In the genomic region with DNA sequence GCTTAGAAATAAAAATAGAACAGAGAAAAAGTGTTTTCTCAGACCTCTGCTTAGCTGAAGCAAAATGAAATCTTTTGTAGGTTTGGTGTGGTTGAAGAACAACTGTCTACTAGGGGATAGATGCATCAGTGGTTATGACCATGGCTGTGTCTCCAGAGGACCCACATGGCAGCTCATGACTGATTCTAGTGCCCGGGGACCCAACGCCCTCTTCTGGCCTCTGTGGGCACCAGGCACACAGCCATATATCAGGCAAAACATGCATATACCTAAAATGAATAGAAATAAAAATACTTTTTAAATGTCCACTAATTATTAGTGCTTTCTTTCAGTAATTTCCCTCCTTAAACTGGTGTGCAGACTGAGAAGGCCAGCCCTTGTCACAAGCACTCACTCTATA, we compare ENCODE assay signal across 23 mouse cellular contexts. TPM values are rescaled to one million over a fixed set of nuclear protein-coding genes. Genes with fewer than 3 reads are reported as not detected.
DNase-seq lines count a peak whose midpoint lies in the region; ATAC-seq and TF ChIP-seq lines count a peak whose summit lies in the region.
"Had no signal": no experiment of that assay in that cellular context is flagged by ENCODE, and none has a peak within 500 bp of the region (broad histone marks: within the 10 kb centered on the region; RNA-seq: fewer than 3 reads in every experiment).

No protein-coding gene starts in this region.

- peak; percentile 24 for TF ChIP-seq CTCF in layer of hippocampus, adult 2 months (conservative IDR thresholded peaks at IDR 0.05)
- peak; percentile 31 for TF ChIP-seq CTCF in Patski (IDR thresholded peaks at IDR 0.05)
- 0 out of 2 replicates have a peak, but pooled peaks have one; percentile 17 for TF ChIP-seq CTCF in stomach, postnatal 0 days (IDR thresholded peaks at IDR 0.05; ENCODE audit: low read depth)

- POLR2A ChIA-PET in Patski (lab: Charles Lee): no interaction called here

- in situ Hi-C loops in Patski (cut with MboI; ENCODE audit: low pct_unique_long_range_greater_than_20kb): no loop called here

- no peaks in the 10 kb centered on the region for H3K4me1 ChIP-seq in stomach, postnatal 0 days (replicated peaks; ENCODE audit: control insufficient read depth, insufficient read depth)
- H3K4me1 ChIP-seq: forebrain, embryonic 10.5 days; forebrain, embryonic 15.5 days; hindbrain, embryonic 13.5 days had no signal

- CTCF ChIA-PET in Patski (lab: Charles Lee): interaction anchor here (1.3 to 3.0 kb wide), 4 partner anchors 9 to 168 kb away, joined by 3 to 17 read pairs (median 9); no protein-coding TSS in a partner anchor

- no peak overlapping the region for H3K27ac ChIP-seq in layer of hippocampus, adult 2 months
- no peak overlapping the region for H3K27ac ChIP-seq in stomach, postnatal 0 days (replicated peaks)
- H3K27ac ChIP-seq: embryonic facial prominence, embryonic 15.5 days; forebrain, embryonic 10.5 days; forebrain, embryonic 15.5 days; heart, embryonic 10.5 days; hindbrain, embryonic 13.5 days had no signal

- ATAC-seq in Patski: no peak
- ATAC-seq in stomach, postnatal 0 days (ENCODE audit: low FRiP score, low TSS enrichment): no peak
- ATAC-seq: CD4-positive, CD25-positive, alpha-beta regulatory T cell, adult 4 months; forebrain, embryonic 15.5 days had no signal

- no peaks in the 10 kb centered on the region for H3K27me3 ChIP-seq in Patski
- no peaks in the 10 kb centered on the region for H3K27me3 ChIP-seq in stomach, postnatal 0 days (ENCODE audit: control insufficient read depth, insufficient read depth, low read length)
- H3K27me3 ChIP-seq: embryonic facial prominence, embryonic 15.5 days; forebrain, embryonic 15.5 days; hindbrain, embryonic 13.5 days had no signal

- peaks cover 4% of the 10 kb centered on the region for H3K36me3 ChIP-seq in stomach, postnatal 0 days (ENCODE audit: control insufficient read depth, insufficient read depth, low read length)

- intact Hi-C loops in heart, postnatal 10 days (cut with DNase I): no loop called here

- no peak for TF ChIP-seq EP300 in stomach, postnatal 0 days (optimal IDR thresholded peaks at IDR 0.05)

- no peak overlapping the region for H3K4me2 ChIP-seq in stomach, postnatal 0 days (replicated peaks; ENCODE audit: low read depth)
- H3K4me2 ChIP-seq: embryonic facial prominence, embryonic 15.5 days; forebrain, embryonic 15.5 days; hindbrain, embryonic 13.5 days had no signal

- no peaks in the 10 kb centered on the region for H3K9me3 ChIP-seq in stomach, postnatal 0 days (ENCODE audit: control insufficient read depth, low read length)
- H3K9me3 ChIP-seq: embryonic facial prominence, embryonic 15.5 days; forebrain, embryonic 10.5 days; forebrain, embryonic 15.5 days; heart, embryonic 10.5 days; hindbrain, embryonic 13.5 days had no signal

- H3K9ac ChIP-seq in stomach, postnatal 0 days (ENCODE audit: low read length): no peak overlapping the region
- H3K9ac ChIP-seq: embryonic facial prominence, embryonic 15.5 days; forebrain, embryonic 15.5 days; hindbrain, embryonic 13.5 days had no signal

- peak; percentile 79 for DNase-seq in heart, adult 11 months
- no peak for DNase-seq in heart, postnatal 10 days
- DNase-seq in layer of hippocampus, adult 2 months (ENCODE audit: low spot score in 2 of 2): no peak
- no peak for DNase-seq in layer of hippocampus, adult 8-10 months (ENCODE audit: low spot score in 2 of 2)
- DNase-seq in Patski (ENCODE audit: low read depth, low spot score): no peak
- no peak for DNase-seq in stomach, postnatal 0 days (ENCODE audit: low spot score)
- DNase-seq in cerebellum, adult 11 months: no peak
- DNase-seq: adrenal gland, adult 2 months; adrenal gland, postnatal 25 days; B cell, adult 2 months; cerebellum, adult 2 months; cerebellum, postnatal 10 days; embryo, embryonic 11 days; gastrocnemius, postnatal 36 days; heart, adult 18-20 months; heart, postnatal 14 days had no signal

- 96% methylated on average over 2 of the region's 2 CpGs for WGBS in stomach, postnatal 0 days

- H3K4me3 ChIP-seq in layer of hippocampus, adult 2 months: no peak overlapping the region
- H3K4me3 ChIP-seq in stomach, postnatal 0 days (ENCODE audit: low read depth, low read length): no peak overlapping the region
- H3K4me3 ChIP-seq: embryonic facial prominence, embryonic 15.5 days; erythroblast, embryonic 14.5 days; forebrain, embryonic 10.5 days; forebrain, embryonic 15.5 days; heart, embryonic 10.5 days; hindbrain, embryonic 13.5 days had no signal

RNA-seq across cellular contexts. Expression of gene Lpin2, which starts 49.6 kb away (rescaled TPM):
- 10 to 100 TPM; 11.9 to 14.4 TPM for total RNA-seq in heart, postnatal 10 days (2021)
- total RNA-seq in layer of hippocampus, adult 2 months (2021): 100 to 1,000 TPM in 1 of 2 experiments, 10 to 100 TPM in 1; 95.8 to 109 TPM
- 100 to 1,000 TPM in 2 of 4 experiments, 10 to 100 TPM in 2; 87.1 to 123 (median 105) TPM for total RNA-seq in layer of hippocampus, adult 8-10 months (2022)
- polyA plus RNA-seq in Patski (2021): 39.0 TPM
- 21.3 and 22.6 TPM in 2 replicates for polyA plus RNA-seq in stomach, postnatal 0 days (2015; fragmentation: Nextera tagmentation; extraction: Ambion mirVana)

Comparison
In these comparisons a context has a peak if more than half of its experiments do, and no peak if none do; other contexts are left out.
1. RNA of gene Lpin2, which starts 49.6 kb away (total RNA-seq): 87.1 to 123 TPM in layer of hippocampus, adult 8-10 months and 95.8 to 109 TPM in layer of hippocampus, adult 2 months; 11.9 to 14.4 TPM in heart, postnatal 10 days; every median in the first group is over 4 times any median in the second.
2. Peak in every context shown above with its lines, with median percentiles within 50 percentile points of each other: CTCF ChIP-seq.